Mouse (Mus musculus): ENCODE measurements around the gene Nbas. TPM values are rescaled to one million over a fixed set of nuclear protein-coding genes. Genes with fewer than 3 reads are reported as not detected.

Gene Nbas
- polyA plus RNA-seq, 1 experiment, result 12.3 TPM

DNA sequence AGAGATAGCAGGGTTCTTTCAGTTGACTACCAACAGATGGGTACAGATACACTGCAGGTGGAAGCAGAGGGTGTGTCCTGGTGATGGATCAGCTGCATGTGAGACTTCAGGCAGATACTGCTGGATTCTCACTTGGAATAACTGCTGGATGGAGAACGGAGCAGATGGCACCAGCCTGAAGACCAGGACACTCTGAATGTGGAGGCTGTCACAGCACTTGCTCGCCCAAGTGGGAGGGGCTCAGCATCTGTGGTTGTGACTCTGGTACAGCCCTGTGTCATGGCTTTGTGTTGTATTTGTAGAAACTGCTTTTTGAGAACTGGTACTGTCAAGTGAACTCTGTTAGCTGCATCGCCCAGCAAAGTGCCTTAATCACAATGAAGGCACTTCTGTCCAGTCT is 231.3 kb downstream of the Nbas start:
- H3K27ac ChIP-seq (ENCODE audit: control insufficient read depth, insufficient read depth, low read length), result no peak overlapping the region
- WGBS, result 97% methylated on average over 3 of the region's 3 CpGs
- H3K4me3 ChIP-seq (ENCODE audit: control insufficient read depth, insufficient read depth, low read length), result no peak overlapping the region
- H3K27me3 ChIP-seq (ENCODE audit: control insufficient read depth, insufficient read depth, low read length), result no peaks in the 10 kb centered on the region
- DNase-seq, result no peak
- TF ChIP-seq CTCF (IDR thresholded peaks at IDR 0.05; ENCODE audit: borderline replicate concordance, control insufficient read depth, extremely low read depth, insufficient read depth, low read length, poor library complexity), result no peak
- TF ChIP-seq POLR2A (IDR thresholded peaks at IDR 0.05; ENCODE audit: control insufficient read depth, extremely low read depth, insufficient read depth, low read length, poor library complexity), result no peak
- H3K4me1 ChIP-seq (replicated peaks; ENCODE audit: control insufficient read depth, insufficient read depth, low read length), result no peaks in the 10 kb centered on the region
- no peaks in the 10 kb centered on the region for H3K36me3 ChIP-seq (ENCODE audit: control insufficient read depth, insufficient read depth, low read length)

DNA sequence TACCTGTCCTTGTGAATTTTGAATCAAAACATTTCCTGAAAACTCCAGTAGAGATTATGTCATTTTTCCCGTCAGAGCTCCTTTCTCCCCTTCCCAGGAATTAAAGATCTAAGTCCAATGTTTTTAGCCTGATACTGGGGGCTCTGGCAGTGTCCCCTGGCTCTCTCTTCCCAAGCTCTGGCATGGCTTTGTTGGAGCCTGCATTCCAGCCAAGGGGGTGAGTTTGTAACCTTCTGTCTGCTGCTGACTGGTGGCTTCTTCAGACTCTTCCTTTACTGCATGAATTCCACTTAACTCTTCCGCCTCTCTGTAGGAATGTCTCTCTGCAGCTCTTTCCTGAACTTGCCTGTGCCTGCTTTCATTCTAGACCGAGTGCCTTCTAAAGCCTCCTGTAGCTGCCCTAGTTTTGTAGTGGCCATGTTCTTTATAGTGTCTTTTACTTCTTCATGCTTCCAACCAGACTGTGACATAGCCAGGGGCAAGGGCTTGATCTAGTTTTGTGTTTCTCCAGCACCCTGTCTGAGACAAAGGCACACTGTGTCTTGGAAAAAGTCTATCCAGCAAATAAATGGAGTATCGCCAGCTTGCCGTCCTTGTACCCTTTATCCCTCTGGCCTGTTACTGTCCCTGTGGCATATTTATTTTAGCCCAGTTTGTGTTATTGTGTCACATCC is 236.0 kb downstream of the Nbas start:
- Histone ChIP-seq H3K4me3 (ENCODE audit: control insufficient read depth, insufficient read depth, low read length) (no peak overlapping the region), H3K4me1 (replicated peaks; ENCODE audit: control insufficient read depth, insufficient read depth, low read length) (no peaks in the 10 kb centered on the region), H3K36me3 (ENCODE audit: control insufficient read depth, insufficient read depth, low read length) (no peaks in the 10 kb centered on the region), H3K27me3 (ENCODE audit: control insufficient read depth, insufficient read depth, low read length) (no peaks in the 10 kb centered on the region), H3K27ac (ENCODE audit: control insufficient read depth, insufficient read depth, low read length) (no peak overlapping the region)
- 95% methylated on average over 5 of the region's 5 CpGs for WGBS
- no peak for DNase-seq
- TF ChIP-seq POLR2A (IDR thresholded peaks at IDR 0.05; ENCODE audit: control insufficient read depth, extremely low read depth, insufficient read depth, low read length, poor library complexity) (no peak), CTCF (IDR thresholded peaks at IDR 0.05; ENCODE audit: borderline replicate concordance, control insufficient read depth, extremely low read depth, insufficient read depth, low read length, poor library complexity) (no peak)

DNA sequence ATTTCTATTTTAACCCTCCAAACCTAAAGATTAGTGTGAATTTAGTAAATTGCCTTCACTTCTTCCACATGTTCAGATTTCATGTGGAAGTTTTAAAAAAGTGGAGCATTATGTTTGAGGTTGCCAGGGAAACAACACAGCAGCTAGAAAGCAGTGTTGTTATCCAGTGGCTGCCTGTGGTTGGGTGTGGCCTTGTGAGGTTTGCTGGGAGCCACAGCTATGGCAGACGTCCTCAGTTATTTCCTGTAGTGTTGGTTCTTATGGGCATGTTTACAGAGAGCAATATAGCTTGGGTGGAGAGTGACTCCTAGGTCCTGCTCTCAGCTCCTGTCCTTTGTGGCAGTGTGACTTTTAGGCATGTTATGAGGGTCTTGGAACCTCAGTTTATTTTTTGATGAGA is 249.1 kb downstream of the Nbas start:
- no peaks in the 10 kb centered on the region for H3K4me1 ChIP-seq (replicated peaks; ENCODE audit: control insufficient read depth, insufficient read depth, low read length)
- H3K27me3 ChIP-seq (ENCODE audit: control insufficient read depth, insufficient read depth, low read length), result no peaks in the 10 kb centered on the region
- H3K36me3 ChIP-seq (ENCODE audit: control insufficient read depth, insufficient read depth, low read length), result no peaks in the 10 kb centered on the region
- H3K27ac ChIP-seq (ENCODE audit: control insufficient read depth, insufficient read depth, low read length), result no peak overlapping the region
- H3K4me3 ChIP-seq (ENCODE audit: control insufficient read depth, insufficient read depth, low read length), result no peak overlapping the region
- DNase-seq, result no peak
- TF ChIP-seq POLR2A (IDR thresholded peaks at IDR 0.05; ENCODE audit: control insufficient read depth, extremely low read depth, insufficient read depth, low read length, poor library complexity) (no peak), CTCF (IDR thresholded peaks at IDR 0.05; ENCODE audit: borderline replicate concordance, control insufficient read depth, extremely low read depth, insufficient read depth, low read length, poor library complexity) (no peak)
- 5% methylated on average over 1 of the region's 1 CpGs for WGBS

DNA sequence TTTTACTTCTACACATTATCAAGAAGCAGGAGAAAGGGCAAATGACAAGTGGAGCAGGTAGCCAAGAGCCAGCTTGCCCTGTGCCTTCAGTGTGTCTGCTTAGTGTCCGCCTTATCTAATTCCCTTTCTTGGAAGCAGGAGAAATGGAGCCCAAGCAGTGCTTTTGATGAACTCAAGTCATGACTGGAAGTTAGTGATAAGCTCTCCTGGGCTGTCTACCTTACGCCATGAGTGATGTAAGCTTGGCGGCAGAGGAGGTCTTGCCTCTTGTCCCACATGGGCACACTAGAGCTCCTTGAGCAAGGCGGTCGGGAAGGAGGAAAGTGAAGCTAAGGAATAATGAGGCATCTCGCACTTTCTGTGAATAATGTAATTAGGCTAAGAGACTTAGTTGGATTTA is 250.5 kb downstream of the Nbas start:
- Histone ChIP-seq H3K4me1 (replicated peaks; ENCODE audit: control insufficient read depth, insufficient read depth, low read length) (no peaks in the 10 kb centered on the region), H3K36me3 (ENCODE audit: control insufficient read depth, insufficient read depth, low read length) (no peaks in the 10 kb centered on the region), H3K27me3 (ENCODE audit: control insufficient read depth, insufficient read depth, low read length) (no peaks in the 10 kb centered on the region), H3K27ac (ENCODE audit: control insufficient read depth, insufficient read depth, low read length) (no peak overlapping the region), H3K4me3 (ENCODE audit: control insufficient read depth, insufficient read depth, low read length) (no peak overlapping the region)
- DNase-seq, result no peak
- 98% methylated on average over 6 of the region's 6 CpGs for WGBS
- no peak for TF ChIP-seq CTCF (IDR thresholded peaks at IDR 0.05; ENCODE audit: borderline replicate concordance, control insufficient read depth, extremely low read depth, insufficient read depth, low read length, poor library complexity)
- no peak for TF ChIP-seq POLR2A (IDR thresholded peaks at IDR 0.05; ENCODE audit: control insufficient read depth, extremely low read depth, insufficient read depth, low read length, poor library complexity)

DNA sequence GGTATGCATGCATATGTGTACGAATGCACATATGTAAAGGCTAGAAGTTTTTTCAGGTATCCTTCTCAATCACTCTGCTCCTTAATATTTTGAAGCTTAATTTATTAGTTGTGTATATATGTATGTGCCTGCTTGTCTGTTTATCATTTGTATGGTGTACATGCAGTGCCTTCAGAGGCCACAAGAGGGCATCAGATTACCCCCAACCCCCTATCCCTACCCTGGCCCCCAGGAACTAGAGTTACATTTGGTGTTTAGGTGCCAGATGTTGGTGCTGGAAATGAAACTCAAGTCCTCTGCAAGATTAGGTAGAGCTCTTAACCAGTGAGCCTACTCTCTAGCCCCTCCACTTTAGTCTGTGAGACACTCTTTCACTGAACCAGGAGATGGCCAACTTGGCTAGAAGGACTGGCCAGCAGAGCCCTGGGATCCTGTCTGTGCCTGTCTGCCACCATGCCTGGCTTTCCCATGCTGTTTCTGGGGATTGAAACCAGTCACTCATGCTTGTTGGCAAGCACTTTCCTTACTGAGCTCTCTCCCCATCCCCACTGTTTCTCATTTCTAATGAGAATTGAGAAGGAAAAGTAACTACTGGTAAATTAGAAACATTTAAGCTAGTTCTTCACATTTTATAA is 263.9 kb downstream of the Nbas start:
- DNase-seq, result no peak
- H3K27ac ChIP-seq (ENCODE audit: control insufficient read depth, insufficient read depth, low read length), result no peak overlapping the region
- 95% methylated on average over 1 of the region's 1 CpGs for WGBS
- H3K4me3 ChIP-seq (ENCODE audit: control insufficient read depth, insufficient read depth, low read length), result no peak overlapping the region
- H3K4me1 ChIP-seq (replicated peaks; ENCODE audit: control insufficient read depth, insufficient read depth, low read length), result no peaks in the 10 kb centered on the region
- no peaks in the 10 kb centered on the region for H3K27me3 ChIP-seq (ENCODE audit: control insufficient read depth, insufficient read depth, low read length)
- H3K36me3 ChIP-seq (ENCODE audit: control insufficient read depth, insufficient read depth, low read length), result no peaks in the 10 kb centered on the region
- TF ChIP-seq CTCF (IDR thresholded peaks at IDR 0.05; ENCODE audit: borderline replicate concordance, control insufficient read depth, extremely low read depth, insufficient read depth, low read length, poor library complexity) (no peak), POLR2A (IDR thresholded peaks at IDR 0.05; ENCODE audit: control insufficient read depth, extremely low read depth, insufficient read depth, low read length, poor library complexity) (no peak)

DNA sequence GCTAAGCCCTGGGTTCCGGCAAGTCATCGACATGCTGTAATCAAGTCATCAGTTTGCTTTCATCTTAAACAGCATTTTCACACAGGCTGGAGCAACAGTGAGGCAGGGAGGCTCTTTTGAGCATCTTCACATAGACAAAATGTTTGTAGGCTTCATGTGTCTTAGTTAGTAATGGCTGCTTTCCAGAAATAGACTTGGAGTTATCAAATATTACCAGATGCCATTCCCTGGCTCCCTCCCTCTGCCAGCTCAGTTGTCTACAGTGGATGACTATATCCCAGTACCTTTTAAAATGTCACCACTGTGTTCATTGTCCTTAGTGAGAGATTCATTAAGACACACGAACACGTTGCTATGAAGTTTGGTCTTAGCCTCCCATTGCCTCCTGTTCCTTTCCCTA is 270.2 kb downstream of the Nbas start:
- H3K4me1 ChIP-seq (replicated peaks; ENCODE audit: control insufficient read depth, insufficient read depth, low read length), result no peaks in the 10 kb centered on the region
- H3K27me3 ChIP-seq (ENCODE audit: control insufficient read depth, insufficient read depth, low read length), result no peaks in the 10 kb centered on the region
- no peak overlapping the region for H3K27ac ChIP-seq (ENCODE audit: control insufficient read depth, insufficient read depth, low read length)
- H3K36me3 ChIP-seq (ENCODE audit: control insufficient read depth, insufficient read depth, low read length), result no peaks in the 10 kb centered on the region
- TF ChIP-seq CTCF (IDR thresholded peaks at IDR 0.05; ENCODE audit: borderline replicate concordance, control insufficient read depth, extremely low read depth, insufficient read depth, low read length, poor library complexity), result no peak
- no peak for TF ChIP-seq POLR2A (IDR thresholded peaks at IDR 0.05; ENCODE audit: control insufficient read depth, extremely low read depth, insufficient read depth, low read length, poor library complexity)
- no peak for DNase-seq
- H3K4me3 ChIP-seq (ENCODE audit: control insufficient read depth, insufficient read depth, low read length), result no peak overlapping the region
- 96% methylated on average over 4 of the region's 4 CpGs for whole genome bisulfite sequencing
